Mouse (Mus musculus): ENCODE results near the gene Morc3.

DNA sequence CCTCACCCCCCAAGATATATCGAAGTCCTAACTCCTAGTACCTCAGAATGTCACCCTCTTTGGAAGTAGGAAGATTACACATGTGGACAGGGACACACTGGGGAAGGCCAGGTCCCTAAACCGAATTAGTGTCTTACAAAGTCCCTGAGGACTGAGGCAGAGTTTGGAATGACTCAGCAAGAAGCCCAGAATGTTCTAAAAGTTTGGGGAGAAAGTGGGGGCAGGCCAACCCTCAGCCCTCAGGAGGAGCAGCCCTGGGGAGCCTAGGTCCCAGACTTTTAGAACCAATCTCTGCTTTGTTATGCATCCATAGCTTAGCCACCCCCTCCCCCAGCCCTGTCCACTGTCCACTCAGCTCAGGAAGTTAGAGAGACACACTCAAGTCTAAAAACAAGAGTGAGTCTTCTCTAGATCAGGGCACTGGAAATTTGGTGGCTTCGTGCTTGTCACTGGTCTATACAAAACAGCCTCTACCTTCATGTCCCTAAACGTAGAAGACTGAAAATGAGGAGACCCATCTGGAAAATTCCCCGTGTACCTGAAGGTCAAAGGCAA, 91.0 kb downstream of the Morc3 start:
- TF ChIP-seq CTCF (IDR thresholded peaks at IDR 0.05; ENCODE audit: borderline replicate concordance, insufficient read depth, low read depth, low read length) (no peak), POLR2A (IDR thresholded peaks at IDR 0.05; ENCODE audit: borderline replicate concordance, insufficient read depth, low read length) (no peak)

All from cerebellum, adult 2 months (tissue).